Mouse (Mus musculus): ENCODE data around the gene Agbl4.
"Not testable (repeated sequence)": the region's sequence is repeated elsewhere in the genome, so short reads cannot be mapped to it uniquely, and the experiment has no call there.

The Agbl4 gene

DNA sequence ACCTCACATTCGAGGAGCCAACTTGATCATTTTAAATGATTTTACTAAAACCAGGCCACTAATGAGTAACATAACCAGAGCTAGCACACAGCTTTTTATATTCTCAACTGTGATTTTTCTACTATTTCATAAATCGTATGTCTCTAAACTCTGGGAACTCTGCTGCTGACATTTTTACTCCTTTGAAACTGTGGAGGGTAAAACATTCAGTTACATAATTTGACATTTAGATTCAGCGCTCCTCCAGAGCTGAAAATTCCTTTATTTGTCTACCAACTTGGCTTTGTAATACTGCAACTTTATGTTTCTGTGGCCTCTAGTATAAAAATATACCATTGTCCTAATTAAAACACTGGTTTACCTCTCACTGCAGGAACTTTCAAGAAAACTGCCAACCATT is 523.6 kb downstream of the Agbl4 start:
- no peak for DNase-seq

- no peak for DNase-seq
Observed at GRCm38 (mm10) chr4:111001641-111002040, 604.2 kb downstream of the Agbl4 start.

- no peak for DNase-seq
Observed at GRCm38 (mm10) chr4:111004719-111005479, 607.4 kb downstream of the Agbl4 start.

- no peak for DNase-seq
Observed at GRCm38 (mm10) chr4:111019376-111019775, 621.9 kb downstream of the Agbl4 start.

GRCm38 (mm10) chr4:111067330-111067729 is 669.9 kb downstream of the Agbl4 start:
- no peak for DNase-seq

DNA sequence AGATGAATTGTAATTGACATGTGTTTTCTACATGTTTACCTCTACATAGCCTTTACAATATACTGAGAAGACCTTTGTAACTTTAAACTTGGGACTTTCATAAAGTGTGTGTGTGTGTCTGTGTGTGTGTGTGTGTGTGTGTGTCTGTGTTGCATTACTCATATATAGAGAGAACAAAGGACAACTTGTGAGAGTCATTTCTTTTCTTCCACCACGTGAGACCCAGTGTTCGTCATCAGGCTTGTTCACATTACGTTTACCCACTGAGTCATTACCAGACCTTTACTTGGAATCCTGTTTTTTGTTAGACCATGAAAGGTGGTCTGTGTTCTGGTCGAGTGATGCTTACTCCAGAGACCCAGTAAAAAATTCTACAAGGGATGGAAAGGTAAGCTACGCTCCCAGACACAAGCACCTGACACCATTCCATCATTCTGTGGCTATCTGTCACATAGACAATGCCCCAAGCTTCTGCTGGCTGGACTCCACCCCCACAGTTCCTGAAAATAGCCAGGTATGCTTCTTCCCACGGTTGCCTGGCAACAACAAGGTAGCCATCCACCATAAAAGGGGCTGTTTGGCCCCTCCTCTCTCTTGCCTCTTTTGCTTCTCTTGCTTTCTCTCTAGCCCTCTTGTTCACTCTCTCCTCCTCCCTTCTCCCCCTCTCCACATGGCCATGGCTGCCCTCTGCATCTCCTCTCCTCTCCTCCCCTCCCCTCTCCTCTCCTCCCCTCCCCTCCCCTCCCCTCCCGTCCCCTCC is 676.5 kb downstream of the Agbl4 start:
- DNase-seq: no peak

DNA sequence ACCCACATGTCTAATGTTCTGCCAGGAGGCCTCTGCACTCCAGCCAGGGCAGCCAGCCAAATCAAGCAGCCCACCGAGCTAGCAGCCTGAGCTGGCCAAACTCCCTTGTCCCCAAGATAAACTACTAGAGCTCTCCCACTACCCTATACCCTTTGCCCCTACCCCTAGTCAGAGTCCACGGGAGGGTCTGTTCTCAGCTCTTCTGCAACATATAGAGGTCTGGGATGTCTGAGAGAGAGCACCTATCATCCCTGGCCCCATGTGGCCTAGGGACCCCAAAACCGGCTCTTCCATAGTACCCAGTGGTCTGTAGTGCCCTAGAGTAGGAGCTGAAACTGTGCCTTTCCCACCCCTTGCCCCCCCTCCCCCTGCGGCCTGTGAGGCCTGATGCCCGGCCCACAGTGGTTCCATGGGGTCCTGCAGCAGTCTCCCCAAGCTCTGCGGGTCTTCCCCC is 677.3 kb downstream of the Agbl4 start:
- DNase-seq: no peak

- DNase-seq: no peak
Observed at GRCm38 (mm10) chr4:111077810-111078209, 680.3 kb downstream of the Agbl4 start.

- no peak for DNase-seq
Observed at GRCm38 (mm10) chr4:111085330-111085729, 687.9 kb downstream of the Agbl4 start.

DNA sequence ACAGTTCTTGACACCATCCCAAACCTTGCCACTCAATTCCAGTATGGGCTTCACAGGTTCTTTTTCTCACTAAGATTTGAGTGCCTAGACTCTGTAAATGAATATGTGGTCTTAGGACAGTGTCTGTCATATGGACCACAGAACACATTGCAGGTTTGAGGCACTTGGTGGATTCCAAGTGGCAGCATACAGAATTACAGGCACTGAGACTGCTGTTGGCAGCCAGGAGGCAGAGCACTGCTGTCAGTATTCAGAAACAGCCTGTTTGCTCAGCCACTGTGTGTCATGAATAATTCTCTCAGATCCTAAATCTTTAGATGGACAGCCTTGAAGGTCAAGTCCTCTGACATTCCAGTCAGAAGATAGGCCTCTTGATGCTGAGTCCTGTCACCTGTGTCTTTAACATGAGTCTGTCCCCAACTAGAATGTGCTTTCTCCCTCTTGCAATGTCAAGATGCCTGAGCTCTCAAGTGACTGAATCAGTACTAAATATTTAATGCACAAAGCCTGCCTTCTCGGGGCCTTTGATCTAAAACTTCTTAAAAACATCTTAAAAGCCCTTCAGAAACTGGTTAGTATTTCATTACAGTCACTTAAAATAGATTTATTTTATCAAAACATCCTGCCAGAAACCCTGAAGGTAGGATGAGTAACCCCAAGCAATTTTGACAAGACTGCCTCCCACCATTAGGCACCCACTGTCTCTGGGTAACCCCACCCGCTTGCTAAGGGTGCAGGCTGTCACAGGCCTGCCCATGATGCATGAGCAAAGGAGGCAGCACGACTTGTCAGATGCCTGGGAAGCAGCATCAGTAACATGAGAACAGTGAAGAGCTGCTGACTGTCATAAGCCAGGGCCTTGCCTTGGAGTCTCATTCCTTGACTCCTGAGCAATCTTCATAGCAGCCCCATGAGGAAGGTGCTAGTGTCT is 739.0 kb downstream of the Agbl4 start:
- DNase-seq: no peak

DNA sequence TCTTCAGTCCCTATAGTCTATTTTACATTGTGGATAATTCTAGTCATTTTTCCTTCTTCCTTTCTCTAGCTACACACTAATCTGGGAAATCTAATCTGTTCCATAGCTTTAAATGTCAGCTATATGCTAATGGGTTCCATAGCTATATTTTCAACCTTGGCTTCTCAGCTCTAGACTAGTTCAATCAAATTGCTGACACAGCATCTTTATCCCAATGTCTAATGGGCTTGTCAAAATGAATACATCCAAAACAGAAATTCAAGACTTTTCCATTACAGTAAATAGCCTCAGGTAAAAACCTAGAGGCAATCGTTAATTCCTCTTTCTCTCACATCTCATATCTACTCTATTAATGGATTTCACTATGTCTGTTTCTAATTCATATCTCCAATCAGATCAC is 750.3 kb downstream of the Agbl4 start:
- no peak for DNase-seq

- no peak for DNase-seq
Observed at GRCm38 (mm10) chr4:111155859-111156258, 758.4 kb downstream of the Agbl4 start.

- DNase-seq: no peak
Observed at GRCm38 (mm10) chr4:111181478-111181877, 784.0 kb downstream of the Agbl4 start.

DNA sequence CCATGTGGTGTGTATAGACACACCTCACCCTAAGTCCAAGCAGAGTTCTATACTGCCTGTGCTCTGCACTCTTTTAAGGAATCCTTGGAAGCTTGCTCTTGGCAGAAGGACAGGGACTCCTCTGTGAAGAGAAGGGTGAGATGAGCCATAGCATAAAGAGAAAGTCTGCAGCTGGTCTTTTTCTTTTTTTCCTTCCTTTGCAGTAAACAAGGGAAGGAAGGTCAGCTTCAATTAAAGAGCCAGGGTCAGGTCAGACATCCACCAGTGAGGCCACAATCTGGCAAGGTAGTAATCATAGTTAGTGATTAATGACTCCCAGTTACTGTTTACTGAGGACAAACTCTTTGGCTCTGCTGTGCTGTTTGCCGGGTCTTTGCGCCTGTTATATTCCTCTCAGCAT is 802.6 kb downstream of the Agbl4 start:
- DNase-seq: no peak

DNA sequence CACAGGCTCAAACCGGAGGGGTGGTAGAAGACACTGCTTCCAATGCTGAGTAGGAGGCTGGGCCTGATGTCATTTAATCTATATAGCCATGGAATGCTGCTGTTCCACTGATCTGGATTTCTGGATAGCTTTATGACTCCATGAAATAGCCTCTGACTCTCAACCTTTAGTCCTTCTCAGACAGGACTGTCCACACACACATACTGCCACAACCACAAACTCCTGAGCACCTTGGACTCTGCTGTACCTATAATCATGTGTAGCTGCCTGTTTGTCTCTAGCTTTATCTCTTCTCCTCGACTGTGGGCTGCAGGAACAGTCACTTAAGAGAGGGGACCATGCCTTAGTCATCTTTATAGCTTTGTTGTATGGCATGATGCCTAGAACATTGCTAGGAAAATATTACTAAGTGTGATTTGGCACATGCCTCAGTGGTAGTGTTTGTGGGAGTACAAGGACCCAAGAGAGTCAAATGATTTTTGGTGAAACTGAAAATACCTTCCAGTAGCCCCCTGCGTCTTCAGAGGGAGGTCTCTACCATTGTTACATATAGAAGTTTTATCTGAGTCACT is 817.8 kb downstream of the Agbl4 start:
- no peak for DNase-seq

DNA sequence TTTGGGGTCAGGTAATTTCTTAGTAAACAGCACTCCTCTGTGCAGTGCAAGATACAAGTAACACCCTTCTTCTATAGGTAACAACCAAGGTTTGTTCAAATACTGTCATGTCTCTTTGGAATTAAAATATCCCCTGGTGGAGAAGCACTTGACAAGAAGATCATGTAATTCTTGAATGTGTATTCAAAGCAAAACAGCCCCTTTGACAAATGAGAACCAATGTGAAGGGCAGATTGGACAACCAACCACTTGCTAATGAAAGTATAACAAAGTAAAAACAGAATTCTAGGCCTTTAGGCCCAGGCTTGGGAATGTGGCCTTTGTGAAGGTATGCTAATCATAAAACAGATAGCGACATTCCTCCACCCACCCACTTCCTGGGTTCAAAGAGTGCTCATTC is 821.6 kb downstream of the Agbl4 start:
- not testable (repeated sequence) for DNase-seq

DNA sequence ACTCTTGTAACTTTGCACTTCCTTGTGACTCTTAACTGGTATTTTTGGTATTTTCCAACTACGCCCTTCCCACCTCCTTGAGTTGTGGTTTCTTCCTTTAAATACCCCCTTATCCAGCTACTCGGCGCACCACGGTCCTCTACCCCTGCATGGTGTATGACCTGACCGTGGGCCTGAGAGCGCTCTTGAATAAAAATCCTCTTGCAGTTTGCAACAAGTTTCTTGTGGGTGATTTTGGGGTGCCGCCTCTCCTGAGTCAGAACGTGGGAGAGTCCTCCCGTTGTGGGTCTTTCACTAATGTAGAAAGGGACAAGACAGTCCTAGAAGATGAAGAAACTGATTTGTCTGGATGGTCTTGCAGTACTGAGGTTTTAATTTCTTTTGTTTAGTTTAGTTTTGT is 822.1 kb downstream of the Agbl4 start:
- not testable (repeated sequence) for DNase-seq

- DNase-seq: no peak
Observed at GRCm38 (mm10) chr4:111233849-111234248, 836.4 kb downstream of the Agbl4 start.

DNA sequence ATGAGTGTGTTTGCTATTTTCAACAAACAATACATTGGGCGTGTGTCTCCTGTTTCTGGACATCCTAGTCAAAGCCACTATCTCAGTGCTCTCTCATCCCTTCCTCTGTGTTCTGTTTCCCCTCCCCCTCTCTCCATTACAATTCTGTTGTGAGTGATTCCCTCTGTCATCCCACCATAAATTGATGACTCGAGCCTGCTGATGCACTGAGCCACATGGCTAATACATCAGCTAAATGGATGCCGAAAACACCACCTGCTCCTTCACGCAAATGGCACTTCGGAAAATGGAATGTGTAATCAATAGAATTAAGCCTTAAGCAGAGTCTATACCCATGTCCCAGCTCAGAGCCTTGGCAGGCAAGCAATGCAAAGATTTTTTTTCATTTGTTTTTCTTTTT is 854.5 kb downstream of the Agbl4 start:
- DNase-seq: no peak

DNA sequence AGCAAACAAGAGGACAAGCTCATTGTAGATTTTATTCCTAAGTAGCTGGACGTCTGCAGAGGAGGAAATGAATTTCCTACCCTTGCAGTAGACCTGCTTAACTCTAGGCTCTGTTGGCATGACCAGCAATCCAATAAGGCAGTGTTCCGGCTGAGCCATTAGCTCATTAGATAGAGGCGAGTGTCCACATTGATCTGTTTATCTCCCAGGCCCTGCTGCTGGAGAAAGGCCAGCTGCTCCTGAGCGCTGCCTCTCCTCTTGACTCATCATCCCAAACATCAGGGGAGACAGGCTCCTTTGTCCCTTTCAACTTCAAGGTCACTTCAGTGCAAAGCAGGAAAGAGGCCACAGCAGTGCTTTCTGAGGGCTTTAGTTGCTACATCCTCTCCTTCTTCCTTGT is 858.0 kb downstream of the Agbl4 start:
- DNase-seq: no peak

DNA sequence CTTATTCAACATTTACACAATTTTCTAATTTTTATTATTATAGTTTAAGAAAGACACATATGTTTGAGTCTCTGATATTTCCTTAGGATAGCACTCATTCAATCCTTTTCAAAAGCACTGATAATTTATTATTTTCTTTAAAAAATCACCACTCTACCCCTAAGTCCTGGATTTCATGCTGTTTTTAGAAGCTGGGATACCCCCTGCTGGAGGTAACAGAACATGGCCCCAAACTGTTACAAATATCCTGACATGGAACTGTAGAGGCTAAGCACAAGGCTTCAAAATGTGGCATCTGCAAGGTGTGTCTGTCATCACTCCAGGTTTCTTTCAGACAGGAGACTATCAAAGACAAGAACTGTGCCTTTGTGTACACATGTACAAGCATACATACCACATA is 859.5 kb downstream of the Agbl4 start:
- DNase-seq: no peak

GRCm38 (mm10) chr4:111280936-111281335 is 883.5 kb downstream of the Agbl4 start:
- DNase-seq: no peak

GRCm38 (mm10) chr4:111281836-111282235 is 884.4 kb downstream of the Agbl4 start:
- DNase-seq: no peak

Measured in thymus, postnatal 36 days (tissue).